Mouse (Mus musculus) heart, embryonic 10.5 days (tissue): ENCODE measurements around the gene Tmed4. TPM values are rescaled to one million over a fixed set of nuclear protein-coding genes. Genes with fewer than 3 reads are reported as not detected.

Experiments used
- DNase-seq: peaks from one replicate; pipeline ENCODE4 v3.0.0-alpha.2; 2017; ENCODE audit warnings: low spot score
- H3K27ac ChIP-seq: fragments of 300-500 bp; sonication (generic); 2 replicates; pipeline ENCODE4 v1.5.1; 2016; ENCODE audit warnings: mild to moderate bottlenecking
- H3K27me3 ChIP-seq: fragments of 300-500 bp; sonication (generic); 2 replicates; pipeline ENCODE4 v1.6.1; 2016; ENCODE audit warnings: mild to moderate bottlenecking; ENCODE audit not compliant: poor library complexity, insufficient read depth, severe bottlenecking
- H3K36me3 ChIP-seq: fragments of 300-500 bp; sonication (generic); 2 replicates; pipeline ENCODE4 v1.6.1; 2016; ENCODE audit warnings: mild to moderate bottlenecking, moderate library complexity
- H3K4me1 ChIP-seq: fragments of 300-500 bp; sonication (generic); 2 replicates; pipeline ENCODE4 v1.6.1; 2016; ENCODE audit warnings: mild to moderate bottlenecking
- H3K4me3 ChIP-seq: fragments of 300-500 bp; sonication (generic); 2 replicates; pipeline ENCODE4 v1.5.1; 2016; ENCODE audit warnings: mild to moderate bottlenecking, moderate library complexity
- H3K9me3 ChIP-seq: fragments of 300-500 bp; sonication (generic); 2 replicates; pipeline ENCODE4 v1.6.1; 2016; ENCODE audit warnings: mild to moderate bottlenecking, moderate library complexity
- WGBS: fragments of 180-500 bp; shearing (Covaris S2); methylation state at CpG from one replicate; pipeline ENCODE4 v1.1.7; 2016; 5-methylcytosine and 5-hydroxymethylcytosine counted together
- polyA plus RNA-seq: library from polyadenylated mRNA; unstranded; fragments of >200 nt; fragmentation: Nextera tagmentation; extraction: Ambion mirVana; gene quantifications from 2 replicates; pipeline ENCODE4 v1.2.1, GENCODE M21; 2016

Tmed4 gene
- polyA plus RNA-seq, 1 experiment from 2014 or later: 101 TPM

GRCm38 (mm10) chr11:6293601-6294000 lies 18.9 kb upstream of the Tmed4 start:
- no peak overlapping the region for H3K27ac ChIP-seq
- H3K36me3 ChIP-seq: peaks cover 19% of the 10 kb centered on the region
- WGBS: 91% methylated on average over 2 of the region's 2 CpGs
- no peak overlapping the region; the same call in 1 of the 2 replicates for H3K4me3 ChIP-seq
- no peaks in the 10 kb centered on the region for H3K27me3 ChIP-seq
- H3K9me3 ChIP-seq: no peaks in the 10 kb centered on the region
- H3K4me1 ChIP-seq: peaks cover 16% of the 10 kb centered on the region; the same call in 1 of the 2 replicates
- DNase-seq: no peak

- 94% methylated on average over 4 of the region's 4 CpGs for WGBS
These were observed 18.3 kb upstream of the Tmed4 start for GRCm38 (mm10) chr11:6292988-6293349.

GRCm38 (mm10) chr11:6292116-6292987 lies 17.7 kb upstream of the Tmed4 start:
- Histone ChIP-seq H3K27me3 (no peaks in the 10 kb centered on the region), H3K4me1 (peaks cover 16% of the 10 kb centered on the region; the same call in 1 of the 2 replicates), H3K9me3 (no peaks in the 10 kb centered on the region), H3K36me3 (peaks cover 6% of the 10 kb centered on the region), H3K27ac (peak overlapping the region; percentile 95), H3K4me3 (peak overlapping the region; percentile 85)
- WGBS: 10% methylated on average over 33 of the region's 33 CpGs
- DNase-seq: peak; percentile 94

More at GRCm38 (mm10) chr11:6292988-6293349, 18.3 kb upstream of the Tmed4 start:
- DNase-seq: no peak
- H3K27me3 ChIP-seq: no peaks in the 10 kb centered on the region
- peak overlapping the region; percentile 95 for H3K27ac ChIP-seq
- peaks cover 16% of the 10 kb centered on the region; the same call in 1 of the 2 replicates for H3K4me1 ChIP-seq
- H3K9me3 ChIP-seq: no peaks in the 10 kb centered on the region
- H3K4me3 ChIP-seq: peak overlapping the region; percentile 85
- H3K36me3 ChIP-seq: peaks cover 13% of the 10 kb centered on the region

- Histone ChIP-seq H3K36me3 (no peaks in the 10 kb centered on the region), H3K4me1 (peaks cover 16% of the 10 kb centered on the region; the same call in 1 of the 2 replicates), H3K4me3 (peak within 1 kb of the TSS; percentile 85), H3K27me3 (no peaks in the 10 kb centered on the region), H3K27ac (peak within 1 kb of the TSS; percentile 95), H3K9me3 (no peaks in the 10 kb centered on the region)
- DNase-seq: peak; percentile 99
- WGBS: under 1% methylated on average over 76 of the region's 77 CpGs
These were observed 16.9 kb upstream of the Tmed4 start, which contains the start of gene Ogdh for GRCm38 (mm10) chr11:6291401-6292115. Gene Ogdh, plus strand, starts transcription at chr11:6291633.

- peaks cover 16% of the 10 kb centered on the region; the same call in 1 of the 2 replicates for H3K4me1 ChIP-seq
- H3K27me3 ChIP-seq: no peaks in the 10 kb centered on the region
- no peak for DNase-seq
- peak overlapping the region; percentile 85 for H3K4me3 ChIP-seq
- H3K36me3 ChIP-seq: no peaks in the 10 kb centered on the region
- H3K9me3 ChIP-seq: no peaks in the 10 kb centered on the region
- WGBS: 25% methylated on average over 3 of the region's 3 CpGs
- peak overlapping the region; percentile 95 for H3K27ac ChIP-seq
These were observed 16.2 kb upstream of the Tmed4 start for GRCm38 (mm10) chr11:6290883-6291282.

GRCm38 (mm10) chr11:6290138-6290537 lies 15.5 kb upstream of the Tmed4 start:
- DNase-seq: no peak
- Histone ChIP-seq H3K9me3 (no peaks in the 10 kb centered on the region), H3K36me3 (no peaks in the 10 kb centered on the region), H3K27ac (no peak overlapping the region), H3K4me1 (peaks cover 16% of the 10 kb centered on the region; the same call in 1 of the 2 replicates), H3K27me3 (no peaks in the 10 kb centered on the region), H3K4me3 (no peak overlapping the region)
- WGBS: 85% methylated on average over 3 of the region's 3 CpGs

GRCm38 (mm10) chr11:6282940-6283339 lies 8.3 kb upstream of the Tmed4 start:
- no peak overlapping the region for H3K4me3 ChIP-seq
- peaks cover 5% of the 10 kb centered on the region; the same call in 1 of the 2 replicates for H3K9me3 ChIP-seq
- H3K36me3 ChIP-seq: no peaks in the 10 kb centered on the region
- H3K4me1 ChIP-seq: no peaks in the 10 kb centered on the region
- 89% methylated on average over 3 of the region's 3 CpGs for WGBS
- no peaks in the 10 kb centered on the region for H3K27me3 ChIP-seq
- DNase-seq: no peak
- H3K27ac ChIP-seq: no peak overlapping the region

GRCm38 (mm10) chr11:6276466-6276865 lies 1.8 kb upstream of the Tmed4 start:
- Histone ChIP-seq H3K4me1 (peaks cover 14% of the 10 kb centered on the region), H3K27ac (no peak overlapping the region), H3K9me3 (peaks cover 5% of the 10 kb centered on the region; the same call in 1 of the 2 replicates), H3K36me3 (peaks cover 12% of the 10 kb centered on the region), H3K4me3 (no peak overlapping the region), H3K27me3 (no peaks in the 10 kb centered on the region)
- 80% methylated on average over 3 of the region's 3 CpGs for WGBS
- DNase-seq: no peak

GRCm38 (mm10) chr11:6275094-6275484 lies 419 bp upstream of the Tmed4 start:
- H3K27ac ChIP-seq: peak overlapping the region; percentile 90

GRCm38 (mm10) chr11:6273607-6274006 lies 1.1 kb downstream of the Tmed4 start:
- DNase-seq: no peak
- Histone ChIP-seq H3K27me3 (no peaks in the 10 kb centered on the region), H3K36me3 (peaks cover 24% of the 10 kb centered on the region), H3K4me3 (peak overlapping the region; percentile 96), H3K4me1 (peaks cover 14% of the 10 kb centered on the region), H3K27ac (peak overlapping the region; percentile 90; the same call in 1 of the 2 replicates), H3K9me3 (no peaks in the 10 kb centered on the region)
- WGBS: 69% methylated on average over 11 of the region's 11 CpGs

More at GRCm38 (mm10) chr11:6275094-6275484, 419 bp upstream of the Tmed4 start:
- H3K36me3 ChIP-seq: peaks cover 24% of the 10 kb centered on the region
- WGBS: 23% methylated on average over 7 of the region's 7 CpGs
- peaks cover 3% of the 10 kb centered on the region; the same call in 1 of the 2 replicates for H3K9me3 ChIP-seq
- peaks cover 14% of the 10 kb centered on the region for H3K4me1 ChIP-seq
- no peaks in the 10 kb centered on the region for H3K27me3 ChIP-seq
- DNase-seq: no peak
- peak overlapping the region; percentile 96 for H3K4me3 ChIP-seq

- Histone ChIP-seq H3K4me3 (peak within 1 kb of the TSS; percentile 88), H3K27ac (peak within 1 kb of the TSS; percentile 90), H3K9me3 (no peaks in the 10 kb centered on the region), H3K4me1 (peaks cover 8% of the 10 kb centered on the region), H3K36me3 (peaks cover 61% of the 10 kb centered on the region), H3K27me3 (no peaks in the 10 kb centered on the region)
- WGBS: 2% methylated on average over 50 of the region's 50 CpGs
- peak; percentile 97 for DNase-seq
These were observed 7.1 kb downstream of the Tmed4 start, which contains the start of gene Ddx56 for GRCm38 (mm10) chr11:6267320-6268254. Gene Ddx56, minus strand, starts transcription at chr11:6267772.

GRCm38 (mm10) chr11:6266621-6267020 lies 8.0 kb downstream of the Tmed4 start:
- WGBS: 63% methylated on average over 9 of the region's 9 CpGs
- Histone ChIP-seq H3K4me3 (peak overlapping the region; percentile 88), H3K9me3 (no peaks in the 10 kb centered on the region), H3K4me1 (peaks cover 8% of the 10 kb centered on the region), H3K36me3 (peaks cover 61% of the 10 kb centered on the region), H3K27ac (peak overlapping the region; percentile 90; the same call in 1 of the 2 replicates), H3K27me3 (no peaks in the 10 kb centered on the region)
- no peak for DNase-seq
